Mouse (Mus musculus) CH12.LX (cell line): ENCODE measurements around the gene Ifnl3. TPM values are rescaled to one million over a fixed set of nuclear protein-coding genes. Genes with fewer than 3 reads are reported as not detected.

Experiments
- DNase-seq: peaks from one replicate; pipeline ENCODE4 v3.0.0-alpha.2; 2013; ENCODE audit errors: extremely low read depth
- H3K27ac ChIP-seq: 2 replicates; pipeline ENCODE4 v1.5.1; 2012; ENCODE audit warnings: low read depth, mild to moderate bottlenecking, control low read depth, moderate library complexity; ENCODE audit not compliant: insufficient read depth
- H3K27me3 ChIP-seq: replicated peaks from 2 replicates; pipeline ENCODE3; 2012; ENCODE audit warnings: inconsistent platforms
- H3K36me3 ChIP-seq, 2 experiments: replicated peaks in 1 of 2; 2 replicates each; pipeline versions ENCODE3 to v1.6.1; 2012; ENCODE audit warnings: inconsistent platforms in 1 of 2, low read length in 1 of 2, mild to moderate bottlenecking in 1 of 2, mixed read lengths in 1 of 2, moderate library complexity in 1 of 2; ENCODE audit not compliant: control insufficient read depth in 1 of 2, insufficient read depth in 1 of 2
- H3K4me1 ChIP-seq, 2 experiments: 2 replicates each; pipeline ENCODE4 v1.6.1; 2012; ENCODE audit warnings: inconsistent platforms in 1 of 2, moderate library complexity in 1 of 2; ENCODE audit not compliant: insufficient read depth in 2 of 2, control insufficient read depth in 1 of 2
- H3K4me2 ChIP-seq: 2 replicates; pipeline ENCODE4 v1.6.1; 2012; ENCODE audit warnings: low read depth, mild to moderate bottlenecking, control low read depth; ENCODE audit not compliant: poor library complexity, insufficient read depth, severe bottlenecking
- H3K4me3 ChIP-seq, 3 experiments: fragments of 150-350 bp in 1 of 3; sonication (generic) in 1 of 3; replicated peaks in 1 of 3; 2 replicates each; pipeline versions ENCODE3 to v1.5.1; 2011 to 2012; ENCODE audit warnings: low read depth in 2 of 3, low read length in 2 of 3, mild to moderate bottlenecking in 2 of 3, moderate library complexity in 2 of 3, control low read depth in 1 of 3, improper control_type of control experiment in 1 of 3, inconsistent platforms in 1 of 3, mixed read lengths in 1 of 3; ENCODE audit not compliant: poor library complexity in 1 of 3
- H3K79me2 ChIP-seq: replicated peaks from 2 replicates; pipeline ENCODE4 v1.6.1; 2012; ENCODE audit warnings: mild to moderate bottlenecking, moderate library complexity; ENCODE audit not compliant: control insufficient read depth, poor library complexity, insufficient read depth, severe bottlenecking; ENCODE audit errors: extremely low read depth
- H3K9ac ChIP-seq: 2 replicates; pipeline ENCODE4 v1.6.1; 2012; ENCODE audit warnings: low read depth, mild to moderate bottlenecking, control low read depth, moderate library complexity; ENCODE audit not compliant: insufficient read depth
- H3K9me3 ChIP-seq: replicated peaks from 2 replicates; pipeline ENCODE3; 2012; ENCODE audit warnings: low read length, inconsistent platforms, mixed read lengths
- CHD2 ChIP-seq: IDR thresholded peaks from 2 replicates; pipeline ENCODE4 v1.6.1; 2011; ENCODE audit warnings: low read length, improper control_type of control experiment
- EP300 ChIP-seq: IDR thresholded peaks from 2 replicates; pipeline ENCODE4 v1.6.1; 2011; ENCODE audit warnings: low read length, improper control_type of control experiment
- ETS1 ChIP-seq: conservative IDR thresholded peaks from 2 replicates; pipeline ENCODE4 v1.6.1; 2012; ENCODE audit warnings: low read depth, mild to moderate bottlenecking, inconsistent platforms, low read length, improper control_type of control experiment, moderate library complexity
- KAT2A ChIP-seq: IDR thresholded peaks from 2 replicates; pipeline ENCODE4 v1.6.1; 2012; ENCODE audit warnings: low read length, improper control_type of control experiment, inconsistent platforms; ENCODE audit not compliant: insufficient replicate concordance
- NELFE ChIP-seq: IDR thresholded peaks from 2 replicates; pipeline ENCODE4 v1.6.1; 2011; ENCODE audit warnings: low read depth, low read length, improper control_type of control experiment
- NRF1 ChIP-seq: IDR thresholded peaks from 2 replicates; pipeline ENCODE4 v1.6.1; 2014; ENCODE audit warnings: low read depth, mild to moderate bottlenecking, inconsistent platforms, low read length, improper control_type of control experiment, moderate library complexity
- POLR2AphosphoS2 ChIP-seq: IDR thresholded peaks from 2 replicates; pipeline ENCODE4 v1.6.1; 2011; ENCODE audit warnings: low read depth, low read length, improper control_type of control experiment
- RAD21 ChIP-seq: IDR thresholded peaks from 2 replicates; pipeline ENCODE4 v1.6.1; 2011; ENCODE audit warnings: low read depth, mild to moderate bottlenecking, low read length, improper control_type of control experiment, moderate library complexity
- SMC3 ChIP-seq: IDR thresholded peaks from 2 replicates; pipeline ENCODE4 v1.6.1; 2011; ENCODE audit warnings: low read depth, low read length, improper control_type of control experiment
- USF1 ChIP-seq: IDR thresholded peaks from 2 replicates; pipeline ENCODE4 v1.6.1; 2014; ENCODE audit warnings: low read depth, mild to moderate bottlenecking, inconsistent platforms, low read length, improper control_type of control experiment
- ZC3H11A ChIP-seq: IDR thresholded peaks from 2 replicates; pipeline ENCODE4 v1.6.1; 2012; ENCODE audit warnings: low read depth, mild to moderate bottlenecking, inconsistent platforms, low read length, improper control_type of control experiment
- ZKSCAN1 ChIP-seq: IDR thresholded peaks from 2 replicates; pipeline ENCODE4 v1.6.1; 2012; ENCODE audit warnings: low read depth, inconsistent platforms, low read length, improper control_type of control experiment, borderline replicate concordance
- ZNF384 ChIP-seq: IDR thresholded peaks from 2 replicates; pipeline ENCODE4 v1.6.1; 2012; ENCODE audit warnings: low read depth, low read length, improper control_type of control experiment, inconsistent platforms
- dilution Hi-C: fragments of 300-500 bp; cut with MboI; formaldehyde crosslinking; loops from 2 replicates; pipeline ENCODE4 v1.14.3; 2020; ENCODE audit warnings: low sequenced_read_pairs; ENCODE audit not compliant: extremely low pct_unique_long_range_greater_than_20kb, extremely low pct_ligation_motif_present
- in situ Hi-C: fragments of 300-500 bp; cut with MboI; formaldehyde crosslinking; loops from 3 replicates; pipeline ENCODE4 v1.14.3; 2019; ENCODE audit warnings: low sequenced_read_pairs, low pct_ligation_motif_present, low pct_unique_long_range_greater_than_20kb, mixed read lengths
- polyA plus RNA-seq: library from polyadenylated mRNA; unstranded; fragments of >175 nt; gene quantifications from 2 replicates; pipeline ENCODE4 v1.2.1, GENCODE M21; 2012; ENCODE audit warnings: low read depth; ENCODE audit not compliant: insufficient read length
- total RNA-seq, 2 experiments: library from RNA; depleted of rRNA; stranded (reverse); fragments of 300-350 nt in 1 of 2; fragments of >200 nt in 1 of 2; gene quantifications; 2 replicates each; pipeline ENCODE4 v1.2.3; 2012 to 2014

The Ifnl3 gene
- total and polyA plus RNA-seq, 3 experiments, result not detected

DNA sequence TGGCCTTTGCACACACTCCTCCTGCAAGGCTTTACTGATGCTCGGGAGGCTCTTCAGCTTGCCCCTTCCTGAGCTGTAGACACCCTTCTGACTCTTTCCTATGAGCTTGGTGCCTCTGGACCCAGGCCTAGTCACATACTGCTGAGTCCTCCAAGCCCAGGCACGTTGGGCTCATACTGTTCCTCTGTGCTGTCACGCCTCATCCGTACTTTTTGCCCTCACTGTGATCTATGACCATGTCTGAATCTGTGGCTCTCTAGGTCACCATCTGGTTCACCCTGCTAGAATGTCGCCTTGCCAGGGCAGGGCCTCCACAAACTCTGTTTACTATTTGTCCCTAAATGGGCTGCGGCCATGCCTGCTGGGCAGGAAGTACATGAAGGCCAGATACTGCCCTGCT, 30.4 kb downstream of the Ifnl3 start:
- dilution Hi-C loops, result no loop called here
- TF ChIP-seq CHD2, result no peak
- no peak for TF ChIP-seq ZC3H11A
- no peak for TF ChIP-seq ETS1
- TF ChIP-seq, all 38 proteins: peak for 0
- no peak for DNase-seq
- in situ Hi-C loops, result no loop called here
- Histone ChIP-seq H3K9ac (no peak overlapping the region), H3K79me2 (no peaks in the 10 kb centered on the region), H3K4me2 (no peak overlapping the region), H3K4me3 (no peak overlapping the region), H3K4me1 (peaks cover 0 to 18% of the 10 kb centered on the region in 2 experiments; a peak in 2 of 4 replicates), H3K9me3 (peaks cover 9% of the 10 kb centered on the region), H3K36me3 (peaks cover 3 to 12% of the 10 kb centered on the region in 2 experiments), H3K27me3 (peaks cover 1% of the 10 kb centered on the region), H3K27ac (no peak overlapping the region)

DNA sequence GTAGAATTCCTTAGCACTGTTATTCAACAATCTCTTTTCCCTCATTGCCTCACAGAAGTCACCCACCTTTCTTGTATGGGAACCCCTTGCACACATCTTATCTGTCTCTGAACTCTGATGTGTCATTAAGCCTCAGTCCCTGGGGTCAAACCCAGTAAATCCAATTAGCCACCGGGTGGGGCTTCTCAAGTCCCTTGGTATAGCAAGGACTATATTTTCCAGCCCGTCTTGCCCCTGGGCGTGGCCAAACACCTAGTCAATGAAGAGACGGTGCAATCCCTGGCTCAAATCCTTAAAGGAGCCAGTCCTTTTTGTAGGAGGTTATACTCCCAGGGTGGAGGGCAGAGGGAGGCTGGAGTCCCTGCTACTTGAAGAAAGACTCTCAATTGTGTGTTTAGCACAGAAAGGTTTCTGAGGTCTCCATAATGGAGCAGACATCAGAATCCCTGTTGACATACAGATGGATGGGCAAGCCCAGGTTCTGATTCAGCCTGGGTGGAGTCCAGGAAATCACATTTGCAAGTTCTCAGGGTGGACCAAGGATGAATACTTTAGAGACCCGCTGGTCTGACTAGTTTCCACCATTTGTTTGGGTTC, 33.4 kb downstream of the Ifnl3 start:
- Histone ChIP-seq H3K4me1 (peaks cover 0 to 26% of the 10 kb centered on the region in 2 experiments; a peak in 2 of 4 replicates), H3K4me2 (no peak overlapping the region), H3K79me2 (no peaks in the 10 kb centered on the region), H3K9me3 (peaks cover 9% of the 10 kb centered on the region), H3K27me3 (no peaks in the 10 kb centered on the region)
- dilution Hi-C loops (no loop called here), in situ Hi-C loops (loop anchor here (5.0 kb wide), 1 partner anchor 36 kb away; no protein-coding TSS in a partner anchor)
- no peak for DNase-seq
- TF ChIP-seq NELFE (no peak), USF1 (no peak), POLR2AphosphoS2 (no peak), ZKSCAN1 (no peak), ZNF384 (no peak), SMC3 (no peak), RAD21 (no peak), KAT2A (no peak), EP300 (no peak)
- TF ChIP-seq, all 38 proteins: peak for 0
- H3K36me3 ChIP-seq, result peaks cover 24 to 40% of the 10 kb centered on the region in 2 experiments
- H3K9ac ChIP-seq, result no peak overlapping the region
- no peak overlapping the region for H3K4me3 ChIP-seq
- H3K27ac ChIP-seq, result no peak overlapping the region

DNA sequence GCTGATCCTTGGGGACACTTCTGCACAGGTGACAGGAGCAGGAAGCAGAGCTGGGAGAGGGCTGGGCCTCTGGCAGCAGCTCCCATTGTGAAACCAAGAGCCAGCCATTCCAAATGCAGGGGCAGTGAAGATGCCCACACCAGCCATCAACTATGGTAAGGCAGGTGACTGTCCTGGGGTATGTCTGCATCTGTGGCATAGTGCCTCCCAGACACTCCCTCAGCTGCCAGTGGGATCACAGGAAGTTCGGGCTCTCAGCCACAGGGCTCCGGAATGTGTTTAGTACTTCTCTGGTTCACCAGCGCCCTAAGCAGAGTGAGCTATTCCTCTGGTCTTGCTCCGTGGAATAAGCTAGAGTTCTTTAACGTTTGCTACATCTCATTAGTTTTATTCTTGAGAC, 34.4 kb downstream of the Ifnl3 start:
- dilution Hi-C loops, result no loop called here
- Histone ChIP-seq H3K79me2 (no peaks in the 10 kb centered on the region), H3K27ac (no peak overlapping the region)

More for the DNA sequence above, 34.4 kb downstream of the Ifnl3 start:
- peaks cover 29 to 47% of the 10 kb centered on the region in 2 experiments for H3K36me3 ChIP-seq
- no peak for DNase-seq
- H3K27me3 ChIP-seq, result no peaks in the 10 kb centered on the region
- peaks cover 0 to 26% of the 10 kb centered on the region in 2 experiments; a peak in 2 of 4 replicates for H3K4me1 ChIP-seq
- in situ Hi-C loops, result loop anchor here (5.0 kb wide), 1 partner anchor 35 kb away; no protein-coding TSS in a partner anchor
- H3K9ac ChIP-seq, result no peak overlapping the region
- no peak overlapping the region for H3K4me3 ChIP-seq
- peaks cover 9% of the 10 kb centered on the region for H3K9me3 ChIP-seq
- no peak for TF ChIP-seq NRF1
- no peak for TF ChIP-seq ZNF384
- H3K4me2 ChIP-seq, result no peak overlapping the region
